9 mouse cellular contexts compared by ENCODE assay signal in genomic region chr16:94743853-94744501, GRCm38 (mm10).
DNase-seq lines count a peak whose midpoint lies in the region; ATAC-seq and TF ChIP-seq lines count a peak whose summit lies in the region.
"Had no signal": no experiment of that assay in that cellular context is flagged by ENCODE, and none has a peak within 500 bp of the region (broad histone marks: within the 10 kb centered on the region; RNA-seq: fewer than 3 reads in every experiment).

No protein-coding gene starts in this region.

- peak overlapping the region; percentile 2; the same call in 1 of the 2 replicates for H3K4me3 ChIP-seq in forebrain, embryonic 11.5 days (ENCODE audit: low read depth, low read length)
- H3K4me3 ChIP-seq in hindbrain, postnatal 0 days (ENCODE audit: low read length): no peak overlapping the region
- H3K4me3 ChIP-seq in limb, embryonic 10.5 days: peak overlapping the region; percentile 40
- no peak overlapping the region for H3K4me3 ChIP-seq in midbrain, embryonic 11.5 days (ENCODE audit: low read depth, low read length)

- H3K4me2 ChIP-seq in forebrain, embryonic 11.5 days (ENCODE audit: low read depth, low read length, severe bottlenecking): peak overlapping the region; percentile 31; the same call in 1 of the 2 replicates
- peak overlapping the region; percentile 36; the same call in 1 of the 2 replicates for H3K4me2 ChIP-seq in hindbrain, postnatal 0 days (ENCODE audit: low read depth, low read length)
- peak overlapping the region; percentile 38 for H3K4me2 ChIP-seq in midbrain, embryonic 11.5 days

- no peak for ATAC-seq in forebrain, embryonic 11.5 days (replicated peaks; ENCODE audit: low FRiP score)
- ATAC-seq in hindbrain, postnatal 0 days: peak; percentile 74
- ATAC-seq in midbrain, embryonic 11.5 days (ENCODE audit: low FRiP score): no peak

- H3K27me3 ChIP-seq in forebrain, embryonic 11.5 days (ENCODE audit: control insufficient read depth, insufficient read depth, low read length): no peaks in the 10 kb centered on the region
- no peaks in the 10 kb centered on the region for H3K27me3 ChIP-seq in hindbrain, postnatal 0 days (ENCODE audit: insufficient read depth, low read length)
- H3K27me3 ChIP-seq in limb, embryonic 10.5 days (ENCODE audit: low read depth, poor library complexity, severe bottlenecking): no peaks in the 10 kb centered on the region
- H3K27me3 ChIP-seq in midbrain, embryonic 11.5 days (ENCODE audit: control insufficient read depth, insufficient read depth, low read length): no peaks in the 10 kb centered on the region

- H3K36me3 ChIP-seq in forebrain, embryonic 11.5 days (ENCODE audit: control insufficient read depth, insufficient read depth, low read length): no peaks in the 10 kb centered on the region
- no peaks in the 10 kb centered on the region for H3K36me3 ChIP-seq in hindbrain, postnatal 0 days (ENCODE audit: insufficient read depth, low read length)
- no peaks in the 10 kb centered on the region for H3K36me3 ChIP-seq in limb, embryonic 10.5 days
- H3K36me3 ChIP-seq in midbrain, embryonic 11.5 days (ENCODE audit: control insufficient read depth, insufficient read depth, low read length): no peaks in the 10 kb centered on the region
- H3K36me3 ChIP-seq: G1E had no signal

- no peaks in the 10 kb centered on the region for H3K9me3 ChIP-seq in forebrain, embryonic 11.5 days (ENCODE audit: control insufficient read depth, low read length)
- H3K9me3 ChIP-seq in hindbrain, postnatal 0 days (ENCODE audit: low read length): no peaks in the 10 kb centered on the region
- H3K9me3 ChIP-seq in limb, embryonic 10.5 days (replicated peaks): no peaks in the 10 kb centered on the region
- no peaks in the 10 kb centered on the region for H3K9me3 ChIP-seq in midbrain, embryonic 11.5 days (ENCODE audit: control insufficient read depth, low read length)
- H3K9me3 ChIP-seq: G1E had no signal

- peak; percentile 41 to 55 for DNase-seq in frontal cortex, postnatal 36 days (ENCODE audit: low spot score in 2 of 2)
- no peak for DNase-seq in frontal cortex, postnatal 14 days (ENCODE audit: low spot score in 2 of 2)
- peak; percentile 50 for DNase-seq in c-Kit-positive CD71-negative TER-119-negative erythroid progenitor cells, embryonic 14.5 days (ENCODE audit: low read depth)
- DNase-seq in forebrain, embryonic 11.5 days (ENCODE audit: low spot score): no peak
- peak; percentile 79 for DNase-seq in hindbrain, postnatal 0 days (ENCODE audit: low spot score)
- peak; percentile 53 for DNase-seq in limb, embryonic 10.5 days (ENCODE audit: low spot score)
- DNase-seq in midbrain, embryonic 11.5 days (ENCODE audit: low spot score, missing footprints): peak; percentile 88
- peak; percentile 28 for DNase-seq in thymus, postnatal 4 days

- peak; percentile 77 for TF ChIP-seq CTCF in hindbrain, postnatal 0 days (IDR thresholded peaks at IDR 0.05; ENCODE audit: low read depth)

- no peaks in the 10 kb centered on the region for H3K4me1 ChIP-seq in forebrain, embryonic 11.5 days (replicated peaks; ENCODE audit: control insufficient read depth, insufficient read depth, low read length)
- H3K4me1 ChIP-seq in hindbrain, postnatal 0 days (ENCODE audit: insufficient read depth, low read length): peaks cover 6% of the 10 kb centered on the region; the same call in 1 of the 2 replicates
- peaks cover 9% of the 10 kb centered on the region for H3K4me1 ChIP-seq in limb, embryonic 10.5 days
- H3K4me1 ChIP-seq in midbrain, embryonic 11.5 days (ENCODE audit: control insufficient read depth, insufficient read depth, low read length): peaks cover 3% of the 10 kb centered on the region; the same call in 1 of the 2 replicates

- H3K27ac ChIP-seq in forebrain, embryonic 11.5 days (ENCODE audit: low read depth, low read length): no peak overlapping the region
- H3K27ac ChIP-seq in hindbrain, postnatal 0 days: 0 out of 2 replicates have a peak overlapping the region, but pooled peaks have one; percentile 20
- peak overlapping the region; percentile 50; the same call in 1 of the 2 replicates for H3K27ac ChIP-seq in limb, embryonic 10.5 days
- H3K27ac ChIP-seq in midbrain, embryonic 11.5 days (ENCODE audit: low read depth, low read length): no peak overlapping the region

- 4% methylated on average over 11 of the region's 11 CpGs for WGBS in forebrain, embryonic 11.5 days
- WGBS in hindbrain, postnatal 0 days: 5% methylated on average over 11 of the region's 11 CpGs
- WGBS in limb, embryonic 10.5 days: under 1% methylated on average over 11 of the region's 11 CpGs
- 4% methylated on average over 11 of the region's 11 CpGs for WGBS in midbrain, embryonic 11.5 days

- H3K9ac ChIP-seq in forebrain, embryonic 11.5 days (ENCODE audit: low read length): no peak overlapping the region
- no peak overlapping the region for H3K9ac ChIP-seq in hindbrain, postnatal 0 days (replicated peaks; ENCODE audit: low read length)
- H3K9ac ChIP-seq in midbrain, embryonic 11.5 days (ENCODE audit: low read length): peak overlapping the region; percentile 27; the same call in 1 of the 2 replicates

Comparison
In these comparisons a context has a peak if more than half of its experiments do, and no peak if none do; other contexts are left out.
1. DNase-seq: peak in frontal cortex, postnatal 36 days (2 of 2), c-Kit-positive CD71-negative TER-119-negative erythroid progenitor cells, embryonic 14.5 days (single experiment), hindbrain, postnatal 0 days (single experiment), limb, embryonic 10.5 days (single experiment), midbrain, embryonic 11.5 days (single experiment) and thymus, postnatal 4 days (single experiment); none in frontal cortex, postnatal 14 days (0 of 2) and forebrain, embryonic 11.5 days (single experiment).
2. H3K27ac ChIP-seq: peak in hindbrain, postnatal 0 days (single experiment) and limb, embryonic 10.5 days (single experiment); none in forebrain, embryonic 11.5 days (single experiment) and midbrain, embryonic 11.5 days (single experiment).
3. H3K4me3 ChIP-seq: peak in forebrain, embryonic 11.5 days (single experiment) and limb, embryonic 10.5 days (single experiment); none in hindbrain, postnatal 0 days (single experiment) and midbrain, embryonic 11.5 days (single experiment).
4. Peak in every context shown above with its lines, with median percentiles within 50 percentile points of each other: H3K4me2 ChIP-seq.